Mouse (Mus musculus) olfactory bulb, adult 2 months (tissue): ENCODE data around the gene Lce3f.

Experiments
- CTCF ChIP-seq: fragments of 200-500 bp; IDR thresholded peaks from 2 replicates; pipeline ENCODE4 v1.5.1; 2012; ENCODE audit warnings: low read depth, mild to moderate bottlenecking, low read length, moderate library complexity; ENCODE audit not compliant: insufficient read depth
- POLR2A ChIP-seq: fragments of 200-500 bp; IDR thresholded peaks from 2 replicates; pipeline ENCODE4 v1.6.1; 2012; ENCODE audit warnings: mild to moderate bottlenecking, low read depth, low read length, moderate library complexity; ENCODE audit not compliant: insufficient read depth

- TF ChIP-seq CTCF (no peak), POLR2A (no peak)
Measured at GRCm38 (mm10) chr3:93014871-93015270, 22.8 kb downstream of the Lce3f start.
